Mouse (Mus musculus): ENCODE data around the gene Sars2. TPM values are rescaled to one million over a fixed set of nuclear protein-coding genes. Genes with fewer than 3 reads are reported as not detected.

The Sars2 gene
- polyA plus RNA-seq, 1 experiment from 2014 or later = 22.4 TPM

- peak; percentile 83 for ATAC-seq (ENCODE audit: insufficient read depth, low FRiP score)
- 43% methylated on average over 6 of the region's 6 CpGs for WGBS
- Histone ChIP-seq H3K27me3 (ENCODE audit: control insufficient read depth, insufficient read depth, low read length) (no peaks in the 10 kb centered on the region), H3K4me3 (replicated peaks; ENCODE audit: low read length) (no peak overlapping the region), H3K9ac (ENCODE audit: low read length) (peak overlapping the region; percentile 49), H3K4me2 (ENCODE audit: low read depth, low read length) (no peak overlapping the region), H3K27ac (ENCODE audit: low read length) (peak overlapping the region; percentile 81), H3K4me1 (ENCODE audit: control insufficient read depth, insufficient read depth, low read length) (peaks cover 9% of the 10 kb centered on the region), H3K9me3 (replicated peaks; ENCODE audit: control insufficient read depth, low read length) (no peaks in the 10 kb centered on the region), H3K36me3 (ENCODE audit: control insufficient read depth, insufficient read depth, low read length) (no peaks in the 10 kb centered on the region)
These were observed 38.4 kb downstream of the Sars2 start for GRCm38 (mm10) chr7:28780067-28780658.

- Histone ChIP-seq H3K9me3 (replicated peaks; ENCODE audit: control insufficient read depth, low read length) (no peaks in the 10 kb centered on the region), H3K9ac (ENCODE audit: low read length) (peak overlapping the region; percentile 49; the same call in 1 of the 2 replicates), H3K4me1 (ENCODE audit: control insufficient read depth, insufficient read depth, low read length) (peaks cover 9% of the 10 kb centered on the region), H3K4me2 (ENCODE audit: low read depth, low read length) (no peak overlapping the region), H3K27ac (ENCODE audit: low read length) (peak overlapping the region; percentile 81), H3K4me3 (replicated peaks; ENCODE audit: low read length) (no peak overlapping the region), H3K36me3 (ENCODE audit: control insufficient read depth, insufficient read depth, low read length) (no peaks in the 10 kb centered on the region), H3K27me3 (ENCODE audit: control insufficient read depth, insufficient read depth, low read length) (no peaks in the 10 kb centered on the region)
- WGBS = 76% methylated on average over 7 of the region's 7 CpGs
- no peak for ATAC-seq (ENCODE audit: insufficient read depth, low FRiP score)
These were observed 39.1 kb downstream of the Sars2 start for GRCm38 (mm10) chr7:28780857-28781256.

DNA sequence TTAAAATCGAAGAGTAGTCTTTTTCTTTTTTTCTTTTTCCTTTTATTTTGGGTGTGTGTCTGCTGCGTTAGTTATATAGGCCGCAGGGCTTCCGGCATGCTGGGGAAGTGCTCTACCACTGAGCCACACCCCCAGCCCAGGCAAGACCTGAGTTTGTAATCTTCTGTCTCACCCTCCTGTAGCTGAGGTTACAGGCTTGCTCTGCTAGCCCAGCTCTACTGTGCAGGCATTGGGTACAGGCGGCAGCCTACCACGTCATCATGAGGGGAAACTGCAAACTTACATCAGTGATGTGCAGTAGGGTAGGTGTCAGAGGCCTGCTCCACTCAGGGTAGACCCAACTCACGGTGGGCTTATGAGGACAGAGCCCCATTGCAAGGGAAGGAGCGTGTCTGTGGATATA is 39.5 kb downstream of the Sars2 start:
- Histone ChIP-seq H3K9ac (ENCODE audit: low read length) (0 out of 2 replicates have a peak overlapping the region, but pooled peaks have one; percentile 32), H3K36me3 (ENCODE audit: control insufficient read depth, insufficient read depth, low read length) (no peaks in the 10 kb centered on the region), H3K9me3 (replicated peaks; ENCODE audit: control insufficient read depth, low read length) (no peaks in the 10 kb centered on the region), H3K4me2 (ENCODE audit: low read depth, low read length) (no peak overlapping the region), H3K27me3 (ENCODE audit: control insufficient read depth, insufficient read depth, low read length) (no peaks in the 10 kb centered on the region), H3K4me3 (replicated peaks; ENCODE audit: low read length) (no peak overlapping the region), H3K27ac (ENCODE audit: low read length) (peak overlapping the region; percentile 81), H3K4me1 (ENCODE audit: control insufficient read depth, insufficient read depth, low read length) (peaks cover 9% of the 10 kb centered on the region)
- WGBS = 82% methylated on average over 8 of the region's 8 CpGs
- ATAC-seq (ENCODE audit: insufficient read depth, low FRiP score) = no peak

DNA sequence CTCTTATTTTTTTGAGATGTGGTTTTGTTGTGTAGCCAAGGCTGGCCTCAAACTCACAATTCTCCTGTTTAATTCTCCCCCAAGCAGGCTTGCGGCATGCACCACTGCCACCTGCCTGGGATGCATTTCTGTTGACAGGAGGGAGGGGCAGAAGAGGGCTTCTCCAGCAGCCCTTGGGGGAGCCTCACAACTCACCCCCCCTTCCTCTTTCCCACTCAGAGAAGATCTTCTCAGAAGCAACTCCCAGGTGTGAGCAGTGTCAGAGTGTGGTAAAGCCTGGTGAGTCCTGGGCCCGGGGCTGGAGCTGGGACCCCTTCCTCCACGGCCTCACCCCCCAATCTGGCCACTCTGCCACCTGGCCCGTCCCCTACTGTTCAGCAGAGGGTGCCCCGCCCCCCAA is 43.4 kb downstream of the Sars2 start:
- WGBS = 74% methylated on average over 5 of the region's 5 CpGs

DNA sequence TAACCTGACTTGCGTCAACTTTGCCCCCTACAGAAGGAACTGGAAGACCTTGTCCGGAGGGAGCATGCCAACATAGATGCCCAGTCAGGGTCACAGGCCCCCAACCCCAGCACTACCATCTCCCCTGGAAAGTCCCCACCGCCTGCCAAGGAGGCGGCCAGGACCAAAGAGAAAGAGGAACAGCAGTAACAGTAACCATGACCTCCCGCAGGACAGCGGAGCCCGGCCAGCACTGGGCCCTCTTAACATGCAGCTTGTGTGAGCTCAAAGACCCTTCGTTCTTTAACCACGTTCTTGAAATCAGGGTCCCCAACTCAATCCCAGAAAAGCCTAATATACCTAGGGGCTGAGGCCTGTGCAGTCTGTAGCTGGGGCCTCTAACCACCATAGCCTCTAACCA is 46.1 kb downstream of the Sars2 start:
- no peak overlapping the region for H3K4me3 ChIP-seq (replicated peaks; ENCODE audit: low read length)
- H3K36me3 ChIP-seq (ENCODE audit: control insufficient read depth, insufficient read depth, low read length) = no peaks in the 10 kb centered on the region
- no peak overlapping the region for H3K27ac ChIP-seq (ENCODE audit: low read length)
- H3K9ac ChIP-seq (ENCODE audit: low read length) = no peak overlapping the region
- no peak for ATAC-seq (ENCODE audit: insufficient read depth, low FRiP score)
- peaks cover 11% of the 10 kb centered on the region; the same call in 1 of the 2 replicates for H3K4me1 ChIP-seq (ENCODE audit: control insufficient read depth, insufficient read depth, low read length)
- WGBS = 92% methylated on average over 9 of the region's 9 CpGs
- no peaks in the 10 kb centered on the region for H3K27me3 ChIP-seq (ENCODE audit: control insufficient read depth, insufficient read depth, low read length)
- no peaks in the 10 kb centered on the region for H3K9me3 ChIP-seq (replicated peaks; ENCODE audit: control insufficient read depth, low read length)
- H3K4me2 ChIP-seq (ENCODE audit: low read depth, low read length) = no peak overlapping the region

More for the DNA sequence above, 43.4 kb downstream of the Sars2 start:
- Histone ChIP-seq H3K36me3 (ENCODE audit: control insufficient read depth, insufficient read depth, low read length) (no peaks in the 10 kb centered on the region), H3K27ac (ENCODE audit: low read length) (no peak overlapping the region), H3K9ac (ENCODE audit: low read length) (no peak overlapping the region), H3K4me2 (ENCODE audit: low read depth, low read length) (no peak overlapping the region), H3K27me3 (ENCODE audit: control insufficient read depth, insufficient read depth, low read length) (no peaks in the 10 kb centered on the region), H3K4me1 (ENCODE audit: control insufficient read depth, insufficient read depth, low read length) (peaks cover 17% of the 10 kb centered on the region), H3K9me3 (replicated peaks; ENCODE audit: control insufficient read depth, low read length) (no peaks in the 10 kb centered on the region), H3K4me3 (replicated peaks; ENCODE audit: low read length) (no peak overlapping the region)
- no peak for ATAC-seq (ENCODE audit: insufficient read depth, low FRiP score)

DNA sequence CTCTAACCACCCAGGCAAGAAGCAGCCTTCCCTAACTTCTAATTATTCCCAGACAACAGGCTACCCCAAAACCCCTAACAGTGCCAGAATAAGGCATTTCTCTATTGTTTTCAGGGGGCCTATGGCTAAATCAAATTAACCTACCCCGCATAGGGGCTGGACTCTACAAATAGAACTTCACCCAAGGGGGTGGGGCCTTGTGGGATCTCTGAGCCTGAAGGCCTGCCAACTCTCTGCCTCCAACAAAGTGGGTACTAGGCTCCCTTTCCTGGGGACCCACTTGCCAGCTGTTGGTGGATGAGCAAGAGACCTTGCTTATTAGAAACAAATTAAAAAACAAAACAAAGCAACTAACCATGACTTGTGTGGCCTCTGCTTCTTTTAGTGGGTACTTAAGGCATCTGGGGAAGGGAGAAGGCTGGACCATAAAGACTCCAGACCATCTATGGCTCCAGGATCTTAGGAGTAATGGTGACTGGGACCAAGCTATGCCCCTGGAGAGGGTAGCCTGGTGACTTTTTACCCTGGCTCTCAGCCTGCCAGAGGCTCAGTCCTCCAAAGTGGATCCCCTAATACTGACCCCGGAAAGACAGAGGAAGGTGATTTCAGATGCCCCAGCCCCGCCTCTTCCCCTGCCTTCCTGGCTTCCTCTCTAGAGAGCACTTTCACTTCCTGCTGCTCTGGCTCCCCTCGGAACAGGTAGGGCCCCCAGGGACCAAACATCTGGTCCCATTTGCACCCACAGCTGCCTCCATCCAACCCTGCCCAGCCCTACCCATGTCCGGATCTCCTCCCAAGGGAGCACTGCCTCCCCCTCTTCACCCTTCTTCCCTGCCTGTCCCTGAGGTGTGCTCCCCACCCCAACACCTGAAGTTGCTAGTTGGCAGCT is 46.8 kb downstream of the Sars2 start, which contains the start of gene Rinl:
Gene Rinl (plus strand): TSS at position 663 of the 889 bp plus-strand sequence.
- no peak for ATAC-seq (ENCODE audit: insufficient read depth, low FRiP score)
- Histone ChIP-seq H3K9me3 (replicated peaks; ENCODE audit: control insufficient read depth, low read length) (no peaks in the 10 kb centered on the region), H3K4me3 (replicated peaks; ENCODE audit: low read length) (no peak within 1 kb of the TSS), H3K4me1 (ENCODE audit: control insufficient read depth, insufficient read depth, low read length) (peaks cover 11% of the 10 kb centered on the region; the same call in 1 of the 2 replicates), H3K36me3 (ENCODE audit: control insufficient read depth, insufficient read depth, low read length) (no peaks in the 10 kb centered on the region), H3K9ac (ENCODE audit: low read length) (peak within 1 kb of the TSS; percentile 0; the same call in 1 of the 2 replicates), H3K4me2 (ENCODE audit: low read depth, low read length) (no peak within 1 kb of the TSS), H3K27me3 (ENCODE audit: control insufficient read depth, insufficient read depth, low read length) (no peaks in the 10 kb centered on the region), H3K27ac (ENCODE audit: low read length) (peak within 1 kb of the TSS; percentile 28; the same call in 1 of the 2 replicates)
- 52% methylated on average over 5 of the region's 5 CpGs for WGBS

DNA sequence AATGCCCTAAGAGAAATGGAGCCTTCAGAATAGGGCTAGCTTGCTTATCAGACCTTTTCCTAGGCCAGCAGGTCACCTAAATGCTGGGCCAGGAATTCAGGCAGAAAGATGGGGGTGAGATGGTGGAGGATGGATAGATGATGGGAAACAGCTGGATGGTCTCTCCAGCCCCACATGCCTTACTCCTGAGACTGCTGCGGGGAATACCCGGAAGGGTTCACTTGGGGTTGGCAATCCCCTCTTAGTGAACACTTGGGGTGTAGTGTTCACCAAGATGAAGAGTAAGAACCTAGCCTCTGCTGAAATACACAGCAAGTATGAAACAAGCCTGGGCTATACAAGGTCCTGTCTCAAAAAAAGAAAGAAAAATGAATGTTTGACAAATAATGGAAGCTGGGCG is 47.4 kb downstream of the Sars2 start:
- H3K9me3 ChIP-seq (replicated peaks; ENCODE audit: control insufficient read depth, low read length) = no peaks in the 10 kb centered on the region
- no peaks in the 10 kb centered on the region for H3K36me3 ChIP-seq (ENCODE audit: control insufficient read depth, insufficient read depth, low read length)
- H3K9ac ChIP-seq (ENCODE audit: low read length) = peak overlapping the region; percentile 0; the same call in 1 of the 2 replicates
- H3K4me1 ChIP-seq (ENCODE audit: control insufficient read depth, insufficient read depth, low read length) = peaks cover 11% of the 10 kb centered on the region; the same call in 1 of the 2 replicates
- no peak overlapping the region for H3K4me2 ChIP-seq (ENCODE audit: low read depth, low read length)
- WGBS = 28% methylated on average over 3 of the region's 3 CpGs
- H3K4me3 ChIP-seq (replicated peaks; ENCODE audit: low read length) = no peak overlapping the region
- no peak overlapping the region for H3K27ac ChIP-seq (ENCODE audit: low read length)
- H3K27me3 ChIP-seq (ENCODE audit: control insufficient read depth, insufficient read depth, low read length) = no peaks in the 10 kb centered on the region
- ATAC-seq (ENCODE audit: insufficient read depth, low FRiP score) = no peak

DNA sequence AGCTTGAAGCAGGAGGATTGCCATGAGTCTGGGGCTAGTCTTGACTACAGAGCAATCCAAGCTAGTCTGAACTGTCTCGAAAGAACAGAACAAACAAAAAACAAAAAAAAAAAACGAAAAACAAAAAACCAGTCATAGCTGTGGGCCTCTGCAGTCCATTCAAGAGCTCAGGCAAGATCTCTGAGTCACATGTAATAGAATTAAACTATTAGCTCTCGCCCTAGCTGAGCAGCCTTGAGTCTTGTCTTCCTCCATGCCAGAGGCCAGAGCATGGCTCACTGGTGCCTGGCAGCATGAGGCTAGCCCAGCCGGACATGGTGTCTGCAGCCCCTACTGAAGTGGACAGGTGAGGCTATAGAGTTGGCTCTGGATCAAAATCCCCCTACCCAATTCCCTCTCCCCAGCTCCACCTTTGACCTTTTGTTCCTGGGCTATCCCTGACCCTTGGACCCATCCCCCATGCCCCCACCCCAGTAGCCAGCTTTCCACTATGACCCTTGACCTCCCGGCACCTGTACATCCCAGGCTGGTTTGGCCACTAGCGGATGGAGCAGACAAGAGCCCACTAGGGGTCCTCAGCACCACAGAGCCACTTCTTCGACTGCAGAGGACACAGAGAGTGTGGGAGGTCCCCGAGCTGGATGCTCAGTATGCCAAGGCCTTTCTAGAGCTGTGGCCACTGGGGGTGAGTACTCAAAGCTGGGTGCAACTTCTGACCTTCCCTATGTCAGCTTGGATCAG is 48.4 kb downstream of the Sars2 start:
- Histone ChIP-seq H3K27ac (ENCODE audit: low read length) (peak overlapping the region; percentile 28; the same call in 1 of the 2 replicates), H3K27me3 (ENCODE audit: control insufficient read depth, insufficient read depth, low read length) (no peaks in the 10 kb centered on the region), H3K4me2 (ENCODE audit: low read depth, low read length) (no peak overlapping the region), H3K4me1 (ENCODE audit: control insufficient read depth, insufficient read depth, low read length) (peaks cover 11% of the 10 kb centered on the region; the same call in 1 of the 2 replicates), H3K9ac (ENCODE audit: low read length) (no peak overlapping the region), H3K36me3 (ENCODE audit: control insufficient read depth, insufficient read depth, low read length) (no peaks in the 10 kb centered on the region), H3K9me3 (replicated peaks; ENCODE audit: control insufficient read depth, low read length) (no peaks in the 10 kb centered on the region), H3K4me3 (replicated peaks; ENCODE audit: low read length) (no peak overlapping the region)
- ATAC-seq (ENCODE audit: insufficient read depth, low FRiP score) = no peak
- 57% methylated on average over 8 of the region's 8 CpGs for WGBS
